Mouse (Mus musculus): ENCODE measurements around the gene Sfxn5. TPM values are rescaled to one million over a fixed set of nuclear protein-coding genes. Genes with fewer than 3 reads are reported as not detected.

Gene Sfxn5
- polyA plus RNA-seq, 1 experiment from 2014 or later, result 7.7 TPM

- no peaks in the 10 kb centered on the region for H3K9me3 ChIP-seq
- no peaks in the 10 kb centered on the region for H3K36me3 ChIP-seq
- WGBS, result 52% methylated on average over 11 of the region's 11 CpGs
- H3K27me3 ChIP-seq, result no peaks in the 10 kb centered on the region
- H3K27ac ChIP-seq, result no peak overlapping the region
- H3K4me1 ChIP-seq, result no peaks in the 10 kb centered on the region
- H3K9ac ChIP-seq, result no peak overlapping the region
- no peak overlapping the region for H3K4me3 ChIP-seq
- H3K4me2 ChIP-seq, result no peak overlapping the region
- ATAC-seq (ENCODE audit: borderline replicate concordance, extremely low read depth, low FRiP score, low TSS enrichment), result no peak
Measured at GRCm38 (mm10) chr6:85165440-85165921, 167.7 kb downstream of the Sfxn5 start.

Small RNA genes within 50 kb of the gene (microRNA-seq; reads per million reads assigned to microRNA genes)
- not detected for gene Mir705

Other genes starting within 250 kb of the Sfxn5 start
- 65.5 and 70.2 TPM in 2 replicates for gene Spr, start 195.7 kb downstream of the Sfxn5 start, polyA plus RNA-seq (2015; fragmentation: Nextera tagmentation; extraction: Ambion mirVana)
- not detected in 2 replicates for gene Emx1, start 146.0 kb downstream of the Sfxn5 start, polyA plus RNA-seq (2015; fragmentation: Nextera tagmentation; extraction: Ambion mirVana)
- 14.1 and 14.2 TPM in 2 replicates for gene Rab11fip5, start 41.2 kb upstream of the Sfxn5 start, polyA plus RNA-seq (2015; fragmentation: Nextera tagmentation; extraction: Ambion mirVana)
- 0.47 and 0.78 TPM in 2 replicates for gene Noto, start 90.5 kb upstream of the Sfxn5 start, polyA plus RNA-seq (2015; fragmentation: Nextera tagmentation; extraction: Ambion mirVana)
- gene Smyd5, start 98.6 kb upstream of the Sfxn5 start, polyA plus RNA-seq (2015; fragmentation: Nextera tagmentation; extraction: Ambion mirVana), result 62.6 and 64.0 TPM in 2 replicates
- gene Cct7, start 118.1 kb upstream of the Sfxn5 start, polyA plus RNA-seq (2015; fragmentation: Nextera tagmentation; extraction: Ambion mirVana), result 502 and 506 TPM in 2 replicates
- 46.0 and 46.7 TPM in 2 replicates for gene Pradc1, start 118.5 kb upstream of the Sfxn5 start, polyA plus RNA-seq (2015; fragmentation: Nextera tagmentation; extraction: Ambion mirVana)
- 0.06 and 0.16 TPM in 2 replicates for gene Fbxo41, start 169.6 kb upstream of the Sfxn5 start, polyA plus RNA-seq (2015; fragmentation: Nextera tagmentation; extraction: Ambion mirVana)
- gene Egr4, start 180.2 kb upstream of the Sfxn5 start, polyA plus RNA-seq (2015; fragmentation: Nextera tagmentation; extraction: Ambion mirVana), result not detected in 2 replicates

All from lung, embryonic 15.5 days (tissue).